Mouse (Mus musculus): ENCODE measurements around the gene Pecam1. TPM values are rescaled to one million over a fixed set of nuclear protein-coding genes. Genes with fewer than 3 reads are reported as not detected.
A peak's percentile ranks its signal among the peaks of the same experiment; 100 is the strongest.
"Not testable (repeated sequence)": the region's sequence is repeated elsewhere in the genome, so short reads cannot be mapped to it uniquely, and the experiment has no call there.

Pecam1 gene
- polyA plus RNA-seq, 1 experiment from 2014 or later, result 0.05 TPM

- DNase-seq (ENCODE audit: low read depth, low spot score) (no peak), ATAC-seq (no peak)
- TF ChIP-seq CTCF (IDR thresholded peaks at IDR 0.05), result no peak
- H3K27me3 ChIP-seq, result no peaks in the 10 kb centered on the region
- CTCF ChIA-PET, result interaction anchor here (0.8 kb wide), 1 partner anchor 57 kb away, joined by 3 read pairs; no protein-coding TSS in a partner anchor
- POLR2A ChIA-PET, result no interaction called here
- in situ Hi-C loops (cut with MboI; ENCODE audit: low pct_unique_long_range_greater_than_20kb), result no loop called here
Measured at GRCm38 (mm10) chr11:106737178-106737621, 13.2 kb downstream of the Pecam1 start.

GRCm38 (mm10) chr11:106736614-106737013, 13.8 kb downstream of the Pecam1 start:
- DNase-seq (ENCODE audit: low read depth, low spot score), result no peak
- in situ Hi-C loops (cut with MboI; ENCODE audit: low pct_unique_long_range_greater_than_20kb), result no loop called here
- TF ChIP-seq CTCF (IDR thresholded peaks at IDR 0.05), result no peak
- no peak for ATAC-seq
- H3K27me3 ChIP-seq, result no peaks in the 10 kb centered on the region
- POLR2A ChIA-PET, result no interaction called here
- CTCF ChIA-PET, result no interaction called here

- DNase-seq (ENCODE audit: low read depth, low spot score) (no peak), ATAC-seq (no peak)
- POLR2A ChIA-PET, result no interaction called here
- CTCF ChIA-PET, result interaction anchor here (2.0 kb wide), 1 partner anchor 12 kb away, joined by 9 read pairs; no protein-coding TSS in a partner anchor
- no peak for TF ChIP-seq CTCF (IDR thresholded peaks at IDR 0.05)
- in situ Hi-C loops (cut with MboI; ENCODE audit: low pct_unique_long_range_greater_than_20kb), result no loop called here
- no peaks in the 10 kb centered on the region for H3K27me3 ChIP-seq
Measured at GRCm38 (mm10) chr11:106730714-106731113, 19.7 kb downstream of the Pecam1 start.

- no peak for ATAC-seq
- POLR2A ChIA-PET, result no interaction called here
- DNase-seq (ENCODE audit: low read depth, low spot score), result no peak
- in situ Hi-C loops (cut with MboI; ENCODE audit: low pct_unique_long_range_greater_than_20kb), result no loop called here
- no peak for TF ChIP-seq CTCF (IDR thresholded peaks at IDR 0.05)
- H3K27me3 ChIP-seq, result no peaks in the 10 kb centered on the region
- CTCF ChIA-PET, result no interaction called here
Measured at GRCm38 (mm10) chr11:106729656-106730055, 20.8 kb downstream of the Pecam1 start.

GRCm38 (mm10) chr11:106728402-106729366, 21.7 kb downstream of the Pecam1 start:
- no peaks in the 10 kb centered on the region for H3K27me3 ChIP-seq
- POLR2A ChIA-PET, result no interaction called here
- CTCF ChIA-PET, result interaction anchor here (1.5 kb wide), 1 partner anchor 11 kb away, joined by 3 read pairs; no protein-coding TSS in a partner anchor
- ATAC-seq (no peak), DNase-seq (ENCODE audit: low read depth, low spot score) (no peak)
- in situ Hi-C loops (cut with MboI; ENCODE audit: low pct_unique_long_range_greater_than_20kb), result no loop called here
- no peak for TF ChIP-seq CTCF (IDR thresholded peaks at IDR 0.05)

- TF ChIP-seq CTCF (IDR thresholded peaks at IDR 0.05), result no peak
- ChIA-PET POLR2A (no interaction called here), CTCF (interaction anchor here (1.5 kb wide), 1 partner anchor 10 kb away, joined by 3 read pairs; no protein-coding TSS in a partner anchor)
- DNase-seq (ENCODE audit: low read depth, low spot score), result no peak
- no peaks in the 10 kb centered on the region for H3K27me3 ChIP-seq
- in situ Hi-C loops (cut with MboI; ENCODE audit: low pct_unique_long_range_greater_than_20kb), result no loop called here
- no peak for ATAC-seq
Measured at GRCm38 (mm10) chr11:106727967-106728366, 22.5 kb downstream of the Pecam1 start.

GRCm38 (mm10) chr11:106724916-106725235, 25.6 kb downstream of the Pecam1 start:
- POLR2A ChIA-PET; ATAC-seq; H3K27me3 ChIP-seq; CTCF ChIA-PET; DNase-seq (ENCODE audit: low read depth, low spot score); in situ Hi-C loops (cut with MboI; ENCODE audit: low pct_unique_long_range_greater_than_20kb): not testable (repeated sequence)

- DNase-seq (ENCODE audit: low read depth, low spot score) (no peak), ATAC-seq (no peak)
- no peaks in the 10 kb centered on the region for H3K27me3 ChIP-seq
- no peak for TF ChIP-seq CTCF (IDR thresholded peaks at IDR 0.05)
- ChIA-PET CTCF (interaction anchor here (0.6 kb wide), 1 partner anchor 16 kb away, joined by 3 read pairs; no protein-coding TSS in a partner anchor), POLR2A (interaction anchor here (0.6 kb wide), 1 partner anchor 266 kb away, joined by 3 read pairs; no protein-coding TSS in a partner anchor)
- in situ Hi-C loops (cut with MboI; ENCODE audit: low pct_unique_long_range_greater_than_20kb), result no loop called here
Measured at GRCm38 (mm10) chr11:106724176-106724915, 26.1 kb downstream of the Pecam1 start.

GRCm38 (mm10) chr11:106723611-106724125, 26.8 kb downstream of the Pecam1 start:
- in situ Hi-C loops (cut with MboI; ENCODE audit: low pct_unique_long_range_greater_than_20kb), result no loop called here
- CTCF ChIA-PET, result interaction anchor here (0.6 kb wide), 1 partner anchor 16 kb away, joined by 3 read pairs; no protein-coding TSS in a partner anchor

GRCm38 (mm10) chr11:106722831-106723361, 27.5 kb downstream of the Pecam1 start:
- H3K27me3 ChIP-seq, result no peaks in the 10 kb centered on the region
- in situ Hi-C loops (cut with MboI; ENCODE audit: low pct_unique_long_range_greater_than_20kb), result no loop called here
- DNase-seq (ENCODE audit: low read depth, low spot score) (peak; percentile 27), ATAC-seq (peak; percentile 65)
- CTCF ChIA-PET, result interaction anchor here (0.7 kb wide), 1 partner anchor 57 kb away, joined by 3 read pairs; no protein-coding TSS in a partner anchor
- POLR2A ChIA-PET, result no interaction called here
- no peak for TF ChIP-seq CTCF (IDR thresholded peaks at IDR 0.05)

More at GRCm38 (mm10) chr11:106723611-106724125, 26.8 kb downstream of the Pecam1 start:
- no peaks in the 10 kb centered on the region for H3K27me3 ChIP-seq
- DNase-seq (ENCODE audit: low read depth, low spot score), result no peak
- POLR2A ChIA-PET, result interaction anchor here (0.6 kb wide), 1 partner anchor 266 kb away, joined by 3 read pairs; no protein-coding TSS in a partner anchor
- TF ChIP-seq CTCF (IDR thresholded peaks at IDR 0.05), result no peak
- no peak for ATAC-seq

Measured in Patski (cell line).